Mouse (Mus musculus) lung, adult 2 months (tissue): ENCODE measurements around the gene Gatad1.

ENCODE experiments used
- CTCF ChIP-seq: fragments of 200-500 bp; IDR thresholded peaks from 2 replicates; pipeline ENCODE4 v1.5.1; 2011; ENCODE audit warnings: mild to moderate bottlenecking, low read length, control low read depth; ENCODE audit not compliant: insufficient read depth
- POLR2A ChIP-seq: fragments of 200-500 bp; IDR thresholded peaks from 2 replicates; pipeline ENCODE4 v1.6.1; 2011; ENCODE audit warnings: low read depth, mild to moderate bottlenecking, control low read depth, low read length, borderline replicate concordance; ENCODE audit errors: extremely low read depth

DNA sequence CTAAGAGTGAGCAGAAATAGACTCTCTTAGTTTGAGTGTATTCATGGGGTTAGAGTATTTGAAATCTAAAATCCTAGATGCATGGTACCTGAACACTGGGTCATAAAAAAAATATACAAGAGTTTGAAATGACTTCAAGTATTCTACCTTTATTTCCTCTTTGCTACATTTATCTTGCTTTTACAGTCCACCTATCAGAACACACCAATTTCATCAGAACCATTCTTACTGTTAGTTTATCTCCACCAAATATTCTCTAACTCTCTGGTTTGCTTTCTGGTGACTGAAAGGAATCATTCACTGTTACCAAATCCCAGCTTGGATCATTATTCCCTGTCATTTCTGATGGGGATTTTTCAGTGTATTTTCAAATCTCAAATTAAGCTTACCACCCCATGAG is 59.8 kb downstream of the Gatad1 start:
- TF ChIP-seq CTCF (no peak), POLR2A (no peak)
